Mouse (Mus musculus): Measurements from ENCODE around the gene Rimklb. TPM values are rescaled to one million over a fixed set of nuclear protein-coding genes. Genes with fewer than 3 reads are reported as not detected.

The Rimklb gene
- total and polyA plus RNA-seq, 2 experiments from 2014 or later = 120 to 134 TPM

- peaks cover 25% of the 10 kb centered on the region for H3K36me3 ChIP-seq (ENCODE audit: insufficient read depth, low read length)
- 96% methylated on average over 15 of the region's 15 CpGs for WGBS
- ATAC-seq (ENCODE audit: low FRiP score) = no peak
Measured at GRCm38 (mm10) chr6:122469030-122469640, 29.4 kb downstream of the Rimklb start.

GRCm38 (mm10) chr6:122466092-122466713 is 32.4 kb downstream of the Rimklb start:
- no peak overlapping the region for H3K9ac ChIP-seq (replicated peaks; ENCODE audit: low read length, poor library complexity, severe bottlenecking)
- WGBS = 57% methylated on average over 3 of the region's 3 CpGs
- no peak for ATAC-seq (ENCODE audit: low FRiP score)
- DNase-seq (ENCODE audit: low spot score) = peak; percentile 48
- H3K4me3 ChIP-seq (ENCODE audit: low read depth, low read length) = no peak overlapping the region
- no peaks in the 10 kb centered on the region for H3K4me1 ChIP-seq (ENCODE audit: insufficient read depth, low read length)
- H3K9me3 ChIP-seq (ENCODE audit: low read length) = no peaks in the 10 kb centered on the region
- H3K36me3 ChIP-seq (ENCODE audit: insufficient read depth, low read length) = peaks cover 32% of the 10 kb centered on the region
- no peaks in the 10 kb centered on the region for H3K27me3 ChIP-seq (ENCODE audit: insufficient read depth, low read length)
- no peak overlapping the region for H3K27ac ChIP-seq (ENCODE audit: low read depth, low read length)
- H3K4me2 ChIP-seq (ENCODE audit: low read depth, low read length, poor library complexity, severe bottlenecking) = no peak overlapping the region
- TF ChIP-seq CTCF (IDR thresholded peaks at IDR 0.05) = no peak

More at GRCm38 (mm10) chr6:122469030-122469640, 29.4 kb downstream of the Rimklb start:
- H3K4me1 ChIP-seq (ENCODE audit: insufficient read depth, low read length) = no peaks in the 10 kb centered on the region
- H3K4me3 ChIP-seq (ENCODE audit: low read depth, low read length) = no peak overlapping the region
- H3K9me3 ChIP-seq (ENCODE audit: low read length) = no peaks in the 10 kb centered on the region
- DNase-seq (ENCODE audit: low spot score) = no peak
- TF ChIP-seq CTCF (IDR thresholded peaks at IDR 0.05) = no peak
- H3K27ac ChIP-seq (ENCODE audit: low read depth, low read length) = no peak overlapping the region
- no peak overlapping the region for H3K4me2 ChIP-seq (ENCODE audit: low read depth, low read length, poor library complexity, severe bottlenecking)
- no peak overlapping the region for H3K9ac ChIP-seq (replicated peaks; ENCODE audit: low read length, poor library complexity, severe bottlenecking)
- no peaks in the 10 kb centered on the region for H3K27me3 ChIP-seq (ENCODE audit: insufficient read depth, low read length)

GRCm38 (mm10) chr6:122458946-122459693 is 39.4 kb downstream of the Rimklb start:
- ATAC-seq (ENCODE audit: low FRiP score) = no peak
- H3K9me3 ChIP-seq (ENCODE audit: low read length) = no peaks in the 10 kb centered on the region
- DNase-seq (ENCODE audit: low spot score) = no peak
- no peak overlapping the region for H3K4me2 ChIP-seq (ENCODE audit: low read depth, low read length, poor library complexity, severe bottlenecking)
- no peak overlapping the region for H3K4me3 ChIP-seq (ENCODE audit: low read depth, low read length)
- no peaks in the 10 kb centered on the region for H3K4me1 ChIP-seq (ENCODE audit: insufficient read depth, low read length)
- peaks cover 31% of the 10 kb centered on the region for H3K36me3 ChIP-seq (ENCODE audit: insufficient read depth, low read length)
- 94% methylated on average over 8 of the region's 8 CpGs for WGBS
- no peak overlapping the region for H3K27ac ChIP-seq (ENCODE audit: low read depth, low read length)
- no peak overlapping the region for H3K9ac ChIP-seq (replicated peaks; ENCODE audit: low read length, poor library complexity, severe bottlenecking)
- TF ChIP-seq CTCF (IDR thresholded peaks at IDR 0.05) = no peak
- H3K27me3 ChIP-seq (ENCODE audit: insufficient read depth, low read length) = no peaks in the 10 kb centered on the region

GRCm38 (mm10) chr6:122447848-122448247 is 50.7 kb downstream of the Rimklb start:
- ATAC-seq (ENCODE audit: low FRiP score) (no peak), DNase-seq (ENCODE audit: low spot score) (no peak)
- WGBS = 98% methylated on average over 7 of the region's 7 CpGs
- Histone ChIP-seq H3K4me3 (ENCODE audit: low read depth, low read length) (no peak overlapping the region), H3K9me3 (ENCODE audit: low read length) (no peaks in the 10 kb centered on the region), H3K27ac (ENCODE audit: low read depth, low read length) (no peak overlapping the region), H3K4me2 (ENCODE audit: low read depth, low read length, poor library complexity, severe bottlenecking) (no peak overlapping the region), H3K27me3 (ENCODE audit: insufficient read depth, low read length) (no peaks in the 10 kb centered on the region), H3K9ac (replicated peaks; ENCODE audit: low read length, poor library complexity, severe bottlenecking) (no peak overlapping the region), H3K4me1 (ENCODE audit: insufficient read depth, low read length) (no peaks in the 10 kb centered on the region), H3K36me3 (ENCODE audit: insufficient read depth, low read length) (peaks cover 15% of the 10 kb centered on the region)
- no peak for TF ChIP-seq CTCF (IDR thresholded peaks at IDR 0.05)

- Histone ChIP-seq H3K9me3 (ENCODE audit: low read length) (no peaks in the 10 kb centered on the region), H3K9ac (replicated peaks; ENCODE audit: low read length, poor library complexity, severe bottlenecking) (no peak overlapping the region), H3K4me3 (ENCODE audit: low read depth, low read length) (no peak overlapping the region), H3K27ac (ENCODE audit: low read depth, low read length) (no peak overlapping the region), H3K27me3 (ENCODE audit: insufficient read depth, low read length) (no peaks in the 10 kb centered on the region), H3K4me2 (ENCODE audit: low read depth, low read length, poor library complexity, severe bottlenecking) (no peak overlapping the region), H3K36me3 (ENCODE audit: insufficient read depth, low read length) (peaks cover 13% of the 10 kb centered on the region), H3K4me1 (ENCODE audit: insufficient read depth, low read length) (no peaks in the 10 kb centered on the region)
- 71% methylated on average over 6 of the region's 6 CpGs for WGBS
- no peak for TF ChIP-seq CTCF (IDR thresholded peaks at IDR 0.05)
- DNase-seq (ENCODE audit: low spot score) (no peak), ATAC-seq (ENCODE audit: low FRiP score) (no peak)
Measured at GRCm38 (mm10) chr6:122445215-122445614, 53.3 kb downstream of the Rimklb start.
